Mouse (Mus musculus) limb, embryonic 12.5 days (tissue): ENCODE results near the gene Slc6a17. TPM values are rescaled to one million over a fixed set of nuclear protein-coding genes. Genes with fewer than 3 reads are reported as not detected.
A peak's percentile ranks its signal among the peaks of the same experiment; 100 is the strongest.

ENCODE experiments used
- ATAC-seq: fragments of 200-750 bp; cut with Nextera tagmentation; 2 replicates; pipeline ENCODE4 v1.8.0; 2017; ENCODE audit warnings: low read depth, moderate TSS enrichment; ENCODE audit not compliant: insufficient number of reproducible peaks, insufficient read depth, low FRiP score, low TSS enrichment
- H3K27ac ChIP-seq: fragments of 300-500 bp; sonication (generic); 2 replicates; pipeline ENCODE4 v1.5.1; 2016; ENCODE audit warnings: mild to moderate bottlenecking, moderate library complexity
- H3K27me3 ChIP-seq: fragments of 300-500 bp; sonication (generic); 2 replicates; pipeline ENCODE4 v1.6.1; 2016; ENCODE audit warnings: mild to moderate bottlenecking, moderate library complexity
- H3K36me3 ChIP-seq: fragments of 300-500 bp; sonication (generic); 2 replicates; pipeline ENCODE4 v1.6.1; 2016; ENCODE audit warnings: mild to moderate bottlenecking, moderate library complexity
- H3K4me1 ChIP-seq: fragments of 300-500 bp; sonication (generic); replicated peaks from 2 replicates; pipeline ENCODE4 v1.6.1; 2016
- H3K4me2 ChIP-seq: fragments of 300-500 bp; sonication (generic); 2 replicates; pipeline ENCODE4 v1.6.1; 2016; ENCODE audit warnings: mild to moderate bottlenecking, moderate library complexity
- H3K4me3 ChIP-seq: fragments of 300-500 bp; sonication (generic); replicated peaks from 2 replicates; pipeline ENCODE4 v1.5.1; 2016; ENCODE audit warnings: mild to moderate bottlenecking
- H3K9ac ChIP-seq: fragments of 300-500 bp; sonication (generic); replicated peaks from 2 replicates; pipeline ENCODE4 v1.6.1; 2016; ENCODE audit warnings: mild to moderate bottlenecking, moderate library complexity
- H3K9me3 ChIP-seq: fragments of 300-500 bp; sonication (generic); 2 replicates; pipeline ENCODE4 v1.6.1; 2016; ENCODE audit warnings: mild to moderate bottlenecking, moderate library complexity
- WGBS: fragments of 180-500 bp; shearing (Covaris S2); methylation state at CpG from one replicate; pipeline ENCODE4 v1.1.7; 2016; 5-methylcytosine and 5-hydroxymethylcytosine counted together
- polyA plus RNA-seq: library from polyadenylated mRNA; unstranded; fragments of >200 nt; fragmentation: Nextera tagmentation; extraction: Ambion mirVana; gene quantifications from 2 replicates; pipeline ENCODE4 v1.2.1, GENCODE M21; 2016

The Slc6a17 gene
- polyA plus RNA-seq, 1 experiment from 2014 or later, result 4.5 TPM

DNA sequence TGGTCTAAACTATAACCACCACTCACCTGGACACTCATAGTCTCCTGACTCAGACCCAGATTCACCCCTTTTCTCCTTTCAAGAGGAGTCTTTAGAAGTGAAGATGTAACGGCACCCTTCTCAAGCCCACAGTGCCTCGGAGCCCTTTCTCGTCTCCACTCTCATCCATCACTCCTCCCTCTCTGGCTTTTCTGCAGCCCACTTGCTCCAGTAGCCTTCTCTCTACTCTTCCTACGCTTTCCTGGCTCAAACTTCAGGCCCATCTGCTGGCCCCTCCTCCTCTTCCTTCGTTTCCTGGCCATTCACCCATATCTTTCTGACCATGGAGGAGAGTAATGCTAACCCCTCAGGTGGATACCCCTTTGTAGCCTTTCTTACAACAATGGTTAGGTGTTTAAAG lies 3.1 kb upstream of the Slc6a17 start:
- H3K4me3 ChIP-seq, result no peak overlapping the region
- no peak overlapping the region for H3K27ac ChIP-seq
- no peaks in the 10 kb centered on the region for H3K9me3 ChIP-seq
- peaks cover 43% of the 10 kb centered on the region for H3K27me3 ChIP-seq
- no peak for ATAC-seq
- WGBS, result 67% methylated on average over 5 of the region's 5 CpGs
- H3K36me3 ChIP-seq, result no peaks in the 10 kb centered on the region
- no peak overlapping the region for H3K9ac ChIP-seq
- H3K4me1 ChIP-seq, result peaks cover 13% of the 10 kb centered on the region; the same call in 1 of the 2 replicates
- no peak overlapping the region for H3K4me2 ChIP-seq

DNA sequence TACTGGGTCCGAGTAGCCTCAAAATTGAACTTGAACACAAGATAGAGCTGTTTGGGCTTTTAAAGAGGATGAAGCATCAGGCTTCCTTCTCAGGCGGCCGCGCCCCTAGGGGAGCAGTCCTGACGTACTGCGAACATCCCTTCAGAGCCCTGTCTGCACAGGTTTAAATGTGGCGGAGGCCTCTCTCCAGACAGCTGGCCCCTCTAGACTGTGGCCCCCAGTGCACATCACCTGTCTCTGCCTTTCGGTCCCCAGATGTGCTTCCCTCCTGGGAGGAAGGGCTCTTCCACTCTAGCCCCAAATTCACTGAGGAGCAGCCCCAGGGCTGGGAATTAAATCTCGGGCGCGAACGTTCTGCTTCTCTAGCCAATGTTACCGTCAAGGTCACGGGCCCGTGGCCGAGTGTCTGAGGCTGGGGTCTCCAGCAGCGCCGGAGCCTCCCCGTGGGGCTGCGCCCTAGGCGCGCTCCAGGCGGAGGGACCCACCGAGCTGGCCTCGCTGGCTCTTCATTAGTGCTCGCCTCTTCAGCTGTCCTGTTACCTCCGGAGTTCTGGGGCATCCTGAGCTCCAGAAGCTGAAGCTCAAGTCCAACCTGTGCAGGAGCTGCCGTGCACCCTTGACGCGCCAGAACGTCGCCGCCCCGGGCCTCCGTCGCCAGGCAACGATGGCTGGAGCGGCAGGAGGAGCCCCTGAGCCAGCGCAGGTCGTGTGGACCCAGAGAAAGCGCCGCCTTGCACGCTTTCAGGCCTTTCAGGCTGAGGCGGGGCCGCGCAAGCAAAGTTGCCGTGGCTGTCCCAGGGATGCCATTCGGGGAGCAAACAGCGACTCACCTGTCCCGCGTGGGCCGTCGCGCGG lies 815 bp downstream of the Slc6a17 start:
- Histone ChIP-seq H3K27me3 (peaks cover 58% of the 10 kb centered on the region), H3K27ac (no peak overlapping the region), H3K4me3 (peak overlapping the region; percentile 61), H3K36me3 (no peaks in the 10 kb centered on the region), H3K4me1 (peaks cover 13% of the 10 kb centered on the region; the same call in 1 of the 2 replicates), H3K9ac (peak overlapping the region; percentile 77), H3K4me2 (peak overlapping the region; percentile 95), H3K9me3 (no peaks in the 10 kb centered on the region)
- peak; percentile 77 for ATAC-seq
- WGBS, result 5% methylated on average over 55 of the region's 55 CpGs

DNA sequence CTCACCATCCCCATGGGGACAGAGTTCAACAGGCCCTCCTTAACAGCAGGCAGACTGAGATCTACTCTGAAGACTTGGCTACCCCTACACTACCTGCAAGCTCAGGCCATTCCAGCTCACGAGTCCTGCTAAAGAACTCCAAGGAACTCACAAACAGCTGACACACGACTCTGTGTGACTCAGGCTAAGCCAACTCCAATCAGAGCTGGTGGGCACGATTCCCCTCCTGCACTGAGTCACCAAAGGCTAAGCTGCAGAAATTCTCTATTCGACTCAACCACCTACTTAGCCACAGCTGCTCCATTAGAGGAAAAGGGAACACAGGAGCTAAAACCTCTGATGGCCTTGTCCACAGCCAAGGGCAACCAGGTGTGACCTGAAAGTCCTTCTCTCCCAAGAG lies 1.8 kb downstream of the Slc6a17 start:
- Histone ChIP-seq H3K4me2 (no peak overlapping the region), H3K27ac (no peak overlapping the region), H3K36me3 (no peaks in the 10 kb centered on the region), H3K27me3 (peaks cover 58% of the 10 kb centered on the region), H3K4me1 (peaks cover 13% of the 10 kb centered on the region; the same call in 1 of the 2 replicates), H3K9ac (no peak overlapping the region), H3K9me3 (no peaks in the 10 kb centered on the region), H3K4me3 (no peak overlapping the region)
- WGBS, result 77% methylated on average over 4 of the region's 4 CpGs
- no peak for ATAC-seq

DNA sequence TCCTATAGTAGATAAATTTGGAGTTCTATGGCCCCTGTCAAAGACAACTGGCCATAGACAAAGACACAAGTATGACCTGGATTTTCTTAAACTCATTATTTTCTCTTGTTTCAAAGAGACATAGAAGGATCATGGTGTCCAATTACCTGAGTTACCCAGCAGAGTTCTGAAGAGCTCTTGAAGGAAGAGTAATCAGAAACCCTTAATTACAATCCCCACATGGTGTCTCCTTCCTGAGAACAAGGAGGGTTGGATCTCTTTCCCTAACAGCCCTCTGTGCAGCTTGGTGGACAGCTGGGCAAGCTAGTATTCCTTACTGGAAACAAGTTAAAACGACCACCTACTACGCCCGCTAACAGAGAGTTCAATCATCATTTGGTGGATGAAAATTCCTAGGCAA lies 6.4 kb downstream of the Slc6a17 start:
- ATAC-seq, result no peak
- Histone ChIP-seq H3K9ac (no peak overlapping the region), H3K4me3 (no peak overlapping the region), H3K36me3 (no peaks in the 10 kb centered on the region), H3K27ac (no peak overlapping the region), H3K4me1 (peaks cover 16% of the 10 kb centered on the region), H3K4me2 (no peak overlapping the region), H3K9me3 (no peaks in the 10 kb centered on the region), H3K27me3 (peaks cover 20% of the 10 kb centered on the region)
- 72% methylated on average over 3 of the region's 3 CpGs for WGBS

DNA sequence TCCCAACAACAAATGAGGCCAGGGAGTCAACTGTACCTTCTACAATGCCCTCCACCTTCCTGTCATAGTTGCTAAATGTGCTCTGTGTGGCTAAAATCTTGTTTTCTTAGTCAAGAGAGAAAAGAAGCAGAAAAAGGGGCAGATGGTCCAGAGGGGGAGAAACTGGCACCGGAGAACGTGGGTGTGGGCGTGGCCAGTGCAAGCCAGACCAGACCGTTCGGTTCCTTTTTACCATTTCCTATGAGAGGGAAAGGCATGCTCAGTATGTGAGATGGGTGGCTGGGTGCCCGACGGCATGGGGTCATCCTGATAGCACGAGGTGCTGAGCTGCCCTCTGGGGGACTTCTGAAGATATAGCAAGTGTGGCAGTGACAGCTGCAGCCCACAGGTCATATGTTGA lies 9.1 kb downstream of the Slc6a17 start:
- Histone ChIP-seq H3K9me3 (no peaks in the 10 kb centered on the region), H3K4me3 (no peak overlapping the region), H3K4me1 (peaks cover 29% of the 10 kb centered on the region), H3K36me3 (no peaks in the 10 kb centered on the region), H3K27me3 (no peaks in the 10 kb centered on the region), H3K9ac (no peak overlapping the region), H3K4me2 (no peak overlapping the region), H3K27ac (no peak overlapping the region)
- WGBS, result 71% methylated on average over 8 of the region's 8 CpGs
- ATAC-seq, result no peak

DNA sequence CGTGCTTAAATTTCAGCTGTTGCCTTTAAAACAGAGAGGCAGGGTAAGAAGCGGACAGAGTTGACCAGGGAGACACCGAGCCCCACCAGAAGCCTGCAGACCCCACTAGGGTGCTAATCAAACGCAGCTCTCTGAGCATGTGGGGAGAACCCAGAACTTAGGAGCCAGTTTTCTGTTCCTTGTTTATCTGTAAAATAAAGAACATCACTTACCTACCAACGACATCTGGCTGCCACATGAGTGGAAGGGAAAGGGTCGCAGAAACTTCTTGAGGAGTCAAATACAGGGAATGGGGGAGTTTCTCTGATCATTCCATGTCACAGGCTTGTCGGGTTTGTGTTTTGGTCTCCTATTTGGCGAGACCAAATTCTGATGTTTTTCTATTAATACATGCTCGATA lies 9.9 kb downstream of the Slc6a17 start:
- ATAC-seq, result no peak
- H3K4me1 ChIP-seq, result peaks cover 29% of the 10 kb centered on the region
- H3K4me3 ChIP-seq, result no peak overlapping the region
- H3K9ac ChIP-seq, result no peak overlapping the region
- H3K36me3 ChIP-seq, result no peaks in the 10 kb centered on the region
- 36% methylated on average over 9 of the region's 9 CpGs for WGBS
- H3K27ac ChIP-seq, result no peak overlapping the region
- H3K9me3 ChIP-seq, result no peaks in the 10 kb centered on the region
- no peaks in the 10 kb centered on the region for H3K27me3 ChIP-seq
- H3K4me2 ChIP-seq, result no peak overlapping the region

DNA sequence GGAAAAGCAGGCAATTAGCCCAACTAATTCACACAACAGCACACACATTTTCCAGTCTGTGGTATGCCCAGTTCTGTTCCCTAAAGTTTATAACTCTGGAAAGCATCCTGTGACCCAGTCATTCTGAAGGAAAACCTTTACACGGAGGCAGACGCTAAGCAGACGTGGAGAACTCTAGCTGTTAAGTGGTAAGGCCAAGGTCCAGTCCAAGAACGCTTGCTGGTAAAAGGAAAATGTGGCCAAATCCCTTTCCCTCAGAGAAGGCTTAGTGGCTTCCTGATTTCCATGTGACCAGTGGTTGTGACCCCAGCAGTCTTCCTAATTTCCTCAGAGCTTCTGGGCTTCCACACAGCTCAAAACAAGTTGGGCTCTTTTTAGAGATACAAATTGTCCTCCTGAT lies 11.3 kb downstream of the Slc6a17 start:
- no peak for ATAC-seq
- Histone ChIP-seq H3K9me3 (no peaks in the 10 kb centered on the region), H3K27me3 (no peaks in the 10 kb centered on the region), H3K27ac (no peak overlapping the region), H3K36me3 (no peaks in the 10 kb centered on the region), H3K9ac (no peak overlapping the region), H3K4me1 (peaks cover 29% of the 10 kb centered on the region), H3K4me2 (no peak overlapping the region), H3K4me3 (no peak overlapping the region)
- 48% methylated on average over 4 of the region's 4 CpGs for WGBS

DNA sequence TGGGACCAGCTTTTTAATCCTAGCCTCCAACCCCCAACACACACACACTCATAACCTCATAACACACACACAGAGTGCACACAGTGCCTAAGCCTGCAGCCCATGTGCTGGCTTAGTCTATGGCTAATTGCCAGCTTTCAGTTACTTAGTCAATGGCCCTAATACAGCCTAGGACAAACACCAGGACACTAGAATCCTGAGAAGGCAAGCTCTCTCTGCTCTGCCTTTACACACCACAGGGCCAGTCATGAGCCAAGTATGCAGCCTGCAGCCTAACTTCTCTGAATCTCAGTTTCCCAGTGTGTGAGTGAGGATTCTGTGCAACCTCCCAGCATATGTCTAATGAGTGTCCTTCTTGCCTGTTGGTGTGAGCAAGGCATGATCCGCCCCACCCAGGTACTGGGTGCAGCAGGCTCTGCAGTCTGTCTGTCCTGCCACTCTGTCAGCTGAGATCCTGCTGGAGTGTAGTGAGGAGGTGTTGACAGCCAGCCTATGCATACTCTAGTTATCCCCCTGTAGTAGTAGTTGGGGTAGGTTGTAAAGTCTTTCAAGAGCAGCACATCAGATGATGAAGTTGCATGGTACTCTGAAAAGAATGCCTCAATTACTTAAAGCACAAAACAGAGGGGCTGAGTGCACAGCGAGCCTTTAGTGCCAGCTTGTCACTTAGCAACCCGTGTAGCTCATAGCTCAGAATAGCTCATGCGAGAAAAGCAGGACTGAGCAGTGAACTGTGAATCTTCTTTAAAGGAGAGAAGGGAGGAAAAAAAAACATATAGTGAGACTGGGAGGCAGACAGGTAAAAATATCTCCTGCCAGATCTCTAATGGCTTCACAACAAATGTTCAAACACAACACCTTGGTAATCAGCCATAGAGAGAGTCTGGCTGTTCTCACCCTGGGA lies 12.1 kb downstream of the Slc6a17 start:
- 65% methylated on average over 4 of the region's 4 CpGs for WGBS
- Histone ChIP-seq H3K27me3 (no peaks in the 10 kb centered on the region), H3K9ac (no peak overlapping the region), H3K9me3 (0 out of 2 replicates have a peak, but pooled peaks cover under 1% of the 10 kb centered on the region), H3K4me1 (peaks cover 29% of the 10 kb centered on the region), H3K27ac (no peak overlapping the region), H3K36me3 (peaks cover 2% of the 10 kb centered on the region; the same call in 1 of the 2 replicates), H3K4me3 (no peak overlapping the region), H3K4me2 (no peak overlapping the region)
- ATAC-seq, result no peak

DNA sequence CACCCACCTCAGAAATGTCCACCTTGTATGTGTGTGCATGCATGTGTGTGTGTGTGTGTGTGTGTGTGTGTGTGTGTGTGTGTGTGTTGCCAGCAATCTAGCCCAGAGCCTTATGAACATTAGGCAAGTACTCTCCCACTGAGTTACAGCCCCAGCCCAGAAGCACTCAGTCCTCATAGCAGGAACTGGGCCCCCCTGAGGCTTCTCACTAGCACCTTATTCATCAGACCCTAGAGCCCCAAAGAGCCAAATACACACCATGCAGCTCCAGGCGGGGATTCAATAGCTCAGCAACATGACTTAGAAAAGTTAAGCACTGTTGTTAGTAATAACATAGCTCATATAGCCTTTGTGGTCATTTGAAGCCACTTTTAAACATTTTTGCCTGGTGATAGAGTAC lies 13.3 kb downstream of the Slc6a17 start:
- 59% methylated on average over 1 of the region's 1 CpGs for WGBS

DNA sequence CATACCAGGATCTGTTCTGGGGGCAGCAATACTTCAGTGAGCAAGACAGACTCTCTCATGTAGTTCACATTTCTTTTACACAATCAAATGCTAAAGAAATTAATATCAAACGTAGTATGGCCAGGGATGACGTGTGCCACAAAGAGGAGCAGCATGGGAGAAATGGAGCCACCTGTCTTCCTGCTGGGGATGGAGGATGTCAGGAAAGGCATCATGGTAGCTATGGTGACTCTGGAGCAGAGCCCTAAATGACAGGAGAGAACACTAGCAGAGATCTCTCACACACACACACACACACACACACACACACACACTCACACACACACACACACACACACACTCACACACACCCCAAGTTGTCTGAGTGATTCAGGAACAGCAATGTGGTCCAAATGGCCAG lies 14.1 kb downstream of the Slc6a17 start:
- Histone ChIP-seq H3K36me3 (peaks cover 18% of the 10 kb centered on the region), H3K9me3 (peaks cover 14% of the 10 kb centered on the region; the same call in 1 of the 2 replicates), H3K27me3 (no peaks in the 10 kb centered on the region), H3K4me3 (no peak overlapping the region), H3K27ac (no peak overlapping the region), H3K9ac (no peak overlapping the region), H3K4me2 (no peak overlapping the region), H3K4me1 (peaks cover 28% of the 10 kb centered on the region)
- no peak for ATAC-seq
- WGBS, result 72% methylated on average over 2 of the region's 2 CpGs

More for the DNA sequence above, 13.3 kb downstream of the Slc6a17 start:
- H3K27ac ChIP-seq, result no peak overlapping the region
- H3K4me3 ChIP-seq, result no peak overlapping the region
- no peak overlapping the region for H3K9ac ChIP-seq
- peaks cover 14% of the 10 kb centered on the region for H3K36me3 ChIP-seq
- peaks cover 12% of the 10 kb centered on the region; the same call in 1 of the 2 replicates for H3K9me3 ChIP-seq
- H3K4me1 ChIP-seq, result peaks cover 29% of the 10 kb centered on the region
- H3K4me2 ChIP-seq, result no peak overlapping the region
- H3K27me3 ChIP-seq, result no peaks in the 10 kb centered on the region
- no peak for ATAC-seq

DNA sequence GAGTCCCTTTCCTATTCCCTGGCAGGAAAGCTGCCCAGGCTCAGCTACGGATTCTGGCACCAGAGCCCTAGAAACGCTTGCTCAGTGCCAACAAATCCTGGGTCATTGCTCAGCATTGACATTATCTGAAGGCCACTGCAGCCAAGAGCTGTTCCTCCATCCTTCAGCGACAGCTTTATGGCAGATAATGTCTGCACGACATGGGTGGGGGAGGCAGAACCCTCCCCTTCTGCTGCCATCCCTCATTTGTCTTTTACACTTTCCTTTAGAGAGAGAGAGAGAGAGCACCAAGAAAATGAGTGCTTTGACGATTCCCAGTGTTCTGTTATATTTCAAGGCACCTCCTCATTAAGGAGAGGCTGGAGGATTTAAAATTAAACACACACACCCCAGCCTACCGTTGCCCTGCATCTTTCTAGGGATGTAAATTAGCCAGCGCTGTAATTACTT lies 16.1 kb downstream of the Slc6a17 start:
- no peak overlapping the region for H3K4me2 ChIP-seq
- ATAC-seq, result no peak
- H3K27ac ChIP-seq, result no peak overlapping the region
- H3K4me1 ChIP-seq, result peaks cover 14% of the 10 kb centered on the region; the same call in 1 of the 2 replicates
- 22% methylated on average over 7 of the region's 7 CpGs for WGBS
- no peaks in the 10 kb centered on the region for H3K27me3 ChIP-seq
- H3K9ac ChIP-seq, result no peak overlapping the region
- H3K4me3 ChIP-seq, result no peak overlapping the region
- peaks cover 14% of the 10 kb centered on the region; the same call in 1 of the 2 replicates for H3K9me3 ChIP-seq
- peaks cover 18% of the 10 kb centered on the region for H3K36me3 ChIP-seq
